Mouse (Mus musculus) stomach, embryonic 16.5 days (tissue): ENCODE results near the gene Myh2. TPM values are rescaled to one million over a fixed set of nuclear protein-coding genes. Genes with fewer than 3 reads are reported as not detected.

Source experiments
- ATAC-seq: fragments of 200-750 bp; cut with Nextera tagmentation; 2 replicates; pipeline ENCODE4 v1.8.0; 2017; ENCODE audit warnings: moderate number of reproducible peaks, moderate TSS enrichment; ENCODE audit not compliant: insufficient read depth, low FRiP score
- H3K27ac ChIP-seq: fragments of 300-500 bp; sonication (generic); 2 replicates; pipeline ENCODE4 v1.5.1; 2014; ENCODE audit warnings: low read length
- H3K27me3 ChIP-seq: fragments of 300-500 bp; sonication (generic); 2 replicates; pipeline ENCODE4 v1.6.1; 2014; ENCODE audit warnings: low read length, control low read depth, mixed read lengths; ENCODE audit not compliant: control insufficient read depth, insufficient read depth
- H3K36me3 ChIP-seq: fragments of 300-500 bp; sonication (generic); 2 replicates; pipeline ENCODE4 v1.6.1; 2014; ENCODE audit warnings: low read length; ENCODE audit not compliant: control insufficient read depth, insufficient read depth
- H3K4me1 ChIP-seq: fragments of 300-500 bp; sonication (generic); 2 replicates; pipeline ENCODE4 v1.6.1; 2014; ENCODE audit warnings: low read length, control low read depth, mixed read lengths; ENCODE audit not compliant: control insufficient read depth, insufficient read depth
- H3K4me2 ChIP-seq: fragments of 300-500 bp; sonication (generic); 2 replicates; pipeline ENCODE4 v1.6.1; 2014; ENCODE audit warnings: low read depth, low read length, mixed read lengths
- H3K4me3 ChIP-seq: fragments of 300-500 bp; sonication (generic); replicated peaks from 2 replicates; pipeline ENCODE4 v1.5.1; 2014; ENCODE audit warnings: mild to moderate bottlenecking, low read length
- H3K9ac ChIP-seq: fragments of 300-500 bp; sonication (generic); 2 replicates; pipeline ENCODE4 v1.6.1; 2014; ENCODE audit warnings: low read length
- H3K9me3 ChIP-seq: fragments of 300-500 bp; sonication (generic); replicated peaks from 2 replicates; pipeline ENCODE4 v1.6.1; 2016; ENCODE audit warnings: low read length, control low read depth; ENCODE audit not compliant: control insufficient read depth
- WGBS: fragments of 180-500 bp; shearing (Covaris S2); extraction: QIAGEN DNeasy Blood & Tissue Kit; methylation state at CpG from one replicate; pipeline ENCODE4 v1.1.7; 2014; 5-methylcytosine and 5-hydroxymethylcytosine counted together
- polyA plus RNA-seq: library from polyadenylated mRNA; unstranded; fragments of >200 nt; fragmentation: Nextera tagmentation; extraction: Ambion mirVana; gene quantifications from 2 replicates; pipeline ENCODE4 v1.2.1, GENCODE M21; 2015

Myh2 gene
- polyA plus RNA-seq, result 0.04 and 0.21 TPM in 2 replicates

GRCm38 (mm10) chr11:67170727-67171126 is at the start of gene Myh2:
Gene Myh2, plus strand, starts transcription at chr11:67171027.
- Histone ChIP-seq H3K4me3 (no peak within 1 kb of the TSS), H3K4me2 (no peak within 1 kb of the TSS), H3K4me1 (no peaks in the 10 kb centered on the region), H3K27ac (no peak within 1 kb of the TSS), H3K9me3 (no peaks in the 10 kb centered on the region), H3K36me3 (no peaks in the 10 kb centered on the region), H3K27me3 (no peaks in the 10 kb centered on the region), H3K9ac (no peak within 1 kb of the TSS)
- no peak for ATAC-seq
- WGBS, result 85% methylated on average over 14 of the region's 14 CpGs

- H3K27ac ChIP-seq, result no peak overlapping the region
- no peaks in the 10 kb centered on the region for H3K27me3 ChIP-seq
- no peaks in the 10 kb centered on the region for H3K36me3 ChIP-seq
- no peak for ATAC-seq
- no peak overlapping the region for H3K4me3 ChIP-seq
- no peaks in the 10 kb centered on the region for H3K9me3 ChIP-seq
- WGBS, result 80% methylated on average over 7 of the region's 7 CpGs
- no peak overlapping the region for H3K9ac ChIP-seq
- H3K4me1 ChIP-seq, result no peaks in the 10 kb centered on the region
- no peak overlapping the region for H3K4me2 ChIP-seq
Observed at GRCm38 (mm10) chr11:67124943-67125342, 45.9 kb upstream of the Myh2 start.

GRCm38 (mm10) chr11:67125361-67125760 is 45.5 kb upstream of the Myh2 start:
- WGBS, result 75% methylated on average over 17 of the region's 17 CpGs
- H3K4me2 ChIP-seq, result no peak overlapping the region

DNA sequence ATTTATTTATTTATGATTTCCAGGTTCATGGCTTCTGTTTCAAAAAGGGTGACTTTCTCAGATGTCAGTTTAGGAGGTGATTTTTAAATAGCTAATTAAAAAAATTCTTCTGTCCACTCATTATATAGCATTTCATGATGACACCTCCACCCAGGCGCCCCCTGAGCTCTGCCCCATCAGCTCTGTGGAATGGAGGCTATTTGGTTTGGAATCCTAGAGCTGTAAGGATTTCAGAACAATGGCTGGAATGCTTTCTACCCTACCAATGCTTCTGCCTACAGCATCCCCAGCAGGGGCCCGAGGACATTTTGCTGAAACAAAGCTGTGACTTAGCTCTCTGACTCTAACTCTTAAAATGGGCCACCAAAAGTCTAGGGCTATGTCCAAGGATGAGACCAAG is 37.3 kb upstream of the Myh2 start:
- 78% methylated on average over 2 of the region's 2 CpGs for WGBS
- ATAC-seq, result no peak
- H3K9me3 ChIP-seq, result no peaks in the 10 kb centered on the region
- no peak overlapping the region for H3K27ac ChIP-seq
- H3K27me3 ChIP-seq, result no peaks in the 10 kb centered on the region
- H3K4me1 ChIP-seq, result no peaks in the 10 kb centered on the region
- no peaks in the 10 kb centered on the region for H3K36me3 ChIP-seq
- H3K4me2 ChIP-seq, result no peak overlapping the region
- H3K9ac ChIP-seq, result no peak overlapping the region
- H3K4me3 ChIP-seq, result no peak overlapping the region

More at GRCm38 (mm10) chr11:67125361-67125760, 45.5 kb upstream of the Myh2 start:
- Histone ChIP-seq H3K4me1 (no peaks in the 10 kb centered on the region), H3K27me3 (no peaks in the 10 kb centered on the region), H3K4me3 (no peak overlapping the region), H3K36me3 (no peaks in the 10 kb centered on the region), H3K9ac (no peak overlapping the region), H3K27ac (no peak overlapping the region), H3K9me3 (no peaks in the 10 kb centered on the region)
- no peak for ATAC-seq

- ATAC-seq, result no peak
- no peaks in the 10 kb centered on the region for H3K27me3 ChIP-seq
- H3K36me3 ChIP-seq, result no peaks in the 10 kb centered on the region
- no peak overlapping the region for H3K4me2 ChIP-seq
- H3K9ac ChIP-seq, result no peak overlapping the region
- no peak overlapping the region for H3K4me3 ChIP-seq
- 70% methylated on average over 6 of the region's 6 CpGs for WGBS
- no peaks in the 10 kb centered on the region for H3K9me3 ChIP-seq
- H3K4me1 ChIP-seq, result no peaks in the 10 kb centered on the region
- H3K27ac ChIP-seq, result no peak overlapping the region
Observed at GRCm38 (mm10) chr11:67134654-67135053, 36.2 kb upstream of the Myh2 start.

DNA sequence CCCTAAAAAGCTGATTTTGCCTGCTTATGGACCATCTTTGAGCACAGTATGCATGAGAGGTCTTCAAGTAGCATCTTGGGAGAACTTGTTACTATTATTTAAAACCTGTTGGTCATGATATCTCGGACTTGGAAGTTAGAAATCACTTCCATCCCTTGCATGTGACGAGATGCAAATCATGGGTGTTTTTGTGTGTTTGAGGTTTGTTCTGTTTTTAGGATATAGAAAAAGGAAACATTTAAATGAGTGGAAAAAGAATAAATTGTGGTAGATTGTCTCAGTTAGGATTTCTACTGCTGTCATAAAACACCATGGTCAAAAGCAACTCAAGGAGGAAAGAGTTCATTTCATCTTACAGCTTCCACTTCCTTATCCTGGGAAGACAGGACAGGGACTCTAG is 35.3 kb upstream of the Myh2 start:
- Histone ChIP-seq H3K4me1 (no peaks in the 10 kb centered on the region), H3K4me3 (no peak overlapping the region), H3K27ac (no peak overlapping the region), H3K9me3 (no peaks in the 10 kb centered on the region), H3K9ac (no peak overlapping the region), H3K36me3 (no peaks in the 10 kb centered on the region), H3K27me3 (no peaks in the 10 kb centered on the region), H3K4me2 (no peak overlapping the region)
- no peak for ATAC-seq
- WGBS, result 90% methylated on average over 2 of the region's 2 CpGs

DNA sequence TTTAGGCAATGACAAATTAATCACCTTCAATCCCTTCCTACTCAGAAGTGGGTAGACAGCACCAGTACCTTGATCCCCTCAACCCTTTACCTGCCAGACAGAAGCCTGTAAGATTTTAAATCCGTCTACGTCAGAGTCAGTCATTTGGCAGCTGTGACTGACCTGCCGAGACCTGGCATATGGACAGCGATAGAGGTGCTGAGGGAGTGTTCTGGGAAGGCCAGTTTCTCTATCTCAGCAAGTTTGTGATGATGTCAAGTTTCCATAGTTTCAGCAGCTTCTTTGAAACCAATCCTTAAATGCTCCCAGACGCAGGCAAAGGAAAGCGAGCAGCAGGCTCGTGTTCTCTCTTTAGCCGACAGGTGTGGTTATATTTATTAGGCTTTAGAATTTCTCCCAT is 31.3 kb upstream of the Myh2 start:
- WGBS, result 26% methylated on average over 8 of the region's 8 CpGs
- Histone ChIP-seq H3K4me2 (no peak overlapping the region), H3K9ac (no peak overlapping the region), H3K36me3 (no peaks in the 10 kb centered on the region), H3K4me3 (no peak overlapping the region), H3K9me3 (no peaks in the 10 kb centered on the region), H3K4me1 (no peaks in the 10 kb centered on the region), H3K27ac (no peak overlapping the region), H3K27me3 (no peaks in the 10 kb centered on the region)
- ATAC-seq, result no peak

DNA sequence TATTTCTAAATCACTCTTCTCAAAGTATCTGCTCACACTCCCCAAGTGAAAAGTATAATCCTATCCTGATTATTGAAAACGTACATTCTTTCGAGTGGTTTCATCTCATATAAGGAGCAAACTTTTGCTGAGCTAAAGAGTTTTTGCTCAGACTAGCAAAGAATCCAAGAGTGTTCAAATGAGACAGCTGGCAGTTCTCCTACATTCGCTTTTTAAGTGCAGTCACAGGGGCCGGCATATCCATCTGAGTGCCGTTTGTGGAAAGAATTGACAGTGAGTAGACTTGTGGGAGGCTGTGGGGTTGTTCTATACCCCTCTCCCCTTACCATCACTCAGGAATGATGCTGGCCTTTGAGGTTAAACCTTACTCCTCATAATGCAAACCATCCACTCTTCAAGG is 30.7 kb upstream of the Myh2 start:
- no peaks in the 10 kb centered on the region for H3K27me3 ChIP-seq
- H3K4me1 ChIP-seq, result no peaks in the 10 kb centered on the region
- H3K9me3 ChIP-seq, result no peaks in the 10 kb centered on the region
- WGBS, result 37% methylated on average over 5 of the region's 5 CpGs
- no peak for ATAC-seq
- H3K4me2 ChIP-seq, result no peak overlapping the region
- no peak overlapping the region for H3K4me3 ChIP-seq
- H3K27ac ChIP-seq, result no peak overlapping the region
- H3K36me3 ChIP-seq, result no peaks in the 10 kb centered on the region
- H3K9ac ChIP-seq, result no peak overlapping the region

- no peaks in the 10 kb centered on the region for H3K4me1 ChIP-seq
- no peak overlapping the region for H3K4me2 ChIP-seq
- no peaks in the 10 kb centered on the region for H3K27me3 ChIP-seq
- H3K9me3 ChIP-seq, result no peaks in the 10 kb centered on the region
- H3K9ac ChIP-seq, result no peak overlapping the region
- 52% methylated on average over 6 of the region's 6 CpGs for WGBS
- ATAC-seq, result no peak
- H3K27ac ChIP-seq, result no peak overlapping the region
- H3K36me3 ChIP-seq, result no peaks in the 10 kb centered on the region
- no peak overlapping the region for H3K4me3 ChIP-seq
Observed at GRCm38 (mm10) chr11:67141031-67141430, 29.8 kb upstream of the Myh2 start.

DNA sequence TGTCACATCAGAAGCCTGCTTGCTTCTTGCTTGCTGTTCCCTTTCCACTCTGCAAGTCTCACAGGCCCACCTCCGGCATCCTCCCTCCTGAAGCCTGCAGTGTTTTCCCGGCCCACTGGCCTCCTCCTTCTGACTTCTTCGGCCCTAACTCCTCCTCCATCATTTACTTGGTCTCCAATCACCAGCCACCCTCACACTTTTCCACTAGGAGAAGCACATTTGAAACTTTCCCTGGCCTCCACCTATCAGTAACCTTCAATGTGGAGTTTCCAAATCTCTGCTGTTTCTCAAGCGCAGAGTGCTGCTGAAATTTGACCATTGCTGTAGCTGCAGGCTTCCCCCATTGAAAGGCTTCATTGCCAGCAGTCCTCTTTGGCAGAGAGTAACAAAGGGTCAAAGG is 28.8 kb upstream of the Myh2 start:
- 52% methylated on average over 4 of the region's 4 CpGs for WGBS
- no peak overlapping the region for H3K27ac ChIP-seq
- no peaks in the 10 kb centered on the region for H3K27me3 ChIP-seq
- no peak for ATAC-seq
- no peaks in the 10 kb centered on the region for H3K4me1 ChIP-seq
- H3K9ac ChIP-seq, result no peak overlapping the region
- H3K36me3 ChIP-seq, result no peaks in the 10 kb centered on the region
- no peak overlapping the region for H3K4me3 ChIP-seq
- no peak overlapping the region for H3K4me2 ChIP-seq
- no peaks in the 10 kb centered on the region for H3K9me3 ChIP-seq
